Mouse (Mus musculus) embryo, embryonic 11.5 days (tissue): Measurements from ENCODE around the gene Nemp1.

Source experiments
- DNase-seq: peaks from one replicate; pipeline ENCODE4 v3.0.0-alpha.2; 2012; ENCODE audit warnings: low read depth, low spot score

The Nemp1 gene

GRCm38 (mm10) chr10:127666501-127667268 is at the start of gene Nemp1:
Gene Nemp1, plus strand, starts transcription at chr10:127666901.
- DNase-seq = no peak

DNA sequence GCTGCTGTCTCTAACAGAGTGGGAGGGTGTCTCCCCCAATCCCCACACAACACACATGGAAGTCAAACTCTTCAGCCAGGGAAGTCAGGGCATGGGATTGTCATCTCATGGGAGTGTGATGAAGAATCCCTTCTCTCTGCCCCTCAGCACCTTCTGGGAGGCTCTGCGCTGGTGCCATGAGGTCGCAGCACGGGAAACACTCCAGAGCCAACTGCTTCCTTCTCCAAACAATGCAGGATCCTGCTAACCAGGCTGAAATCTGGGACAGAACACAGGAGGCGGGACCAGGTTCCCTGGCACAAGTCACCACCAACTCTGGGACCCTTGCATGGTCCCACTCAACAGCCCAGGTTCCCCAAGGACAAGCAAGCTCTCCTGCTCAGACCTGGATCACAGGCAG is 49.4 kb upstream of the Nemp1 start:
- DNase-seq = no peak

DNA sequence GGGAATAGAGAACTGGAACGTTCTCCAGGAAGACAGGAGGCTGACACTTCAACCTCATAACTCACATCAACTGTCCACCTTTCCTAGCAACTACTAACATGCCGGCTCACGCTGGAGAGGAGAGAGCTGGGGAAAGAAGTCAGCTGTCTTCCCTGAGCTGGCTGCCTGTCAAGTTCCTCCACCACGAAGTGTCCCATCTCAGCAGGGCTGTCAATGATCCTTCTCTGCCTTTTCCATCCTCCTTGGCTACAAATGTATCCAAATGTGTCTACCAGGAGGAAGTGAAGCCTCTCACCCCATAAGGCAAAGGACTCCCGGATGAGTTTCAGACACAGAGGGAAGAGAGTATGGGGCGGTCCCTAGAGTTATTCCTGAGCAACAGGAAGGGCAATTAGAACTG is 48.5 kb upstream of the Nemp1 start:
- DNase-seq = no peak

GRCm38 (mm10) chr10:127619119-127619721 is 47.5 kb upstream of the Nemp1 start:
- no peak for DNase-seq

DNA sequence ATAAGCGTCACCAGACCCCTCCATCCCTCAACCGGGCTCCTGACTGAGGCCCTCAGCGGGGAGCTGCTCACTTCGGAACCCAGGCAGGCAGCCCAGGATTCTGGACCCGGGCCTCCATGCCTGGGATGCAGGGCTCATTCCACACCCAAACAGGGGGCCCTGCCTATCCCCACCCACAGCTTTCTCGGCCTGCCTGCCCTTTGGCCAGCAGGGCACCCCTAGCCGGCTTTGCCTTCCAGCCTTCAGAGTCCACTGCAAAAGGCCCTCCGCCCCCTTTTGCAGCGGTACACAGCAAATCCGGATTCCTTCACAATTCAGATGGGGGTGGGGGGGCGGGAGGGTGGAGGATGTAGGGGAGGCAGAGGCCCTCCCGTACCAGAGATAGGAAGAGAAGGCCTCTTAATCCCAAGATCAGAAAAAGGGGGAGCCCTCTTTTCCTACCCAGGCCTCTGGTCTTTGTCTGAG is 46.7 kb upstream of the Nemp1 start:
- no peak for DNase-seq

DNA sequence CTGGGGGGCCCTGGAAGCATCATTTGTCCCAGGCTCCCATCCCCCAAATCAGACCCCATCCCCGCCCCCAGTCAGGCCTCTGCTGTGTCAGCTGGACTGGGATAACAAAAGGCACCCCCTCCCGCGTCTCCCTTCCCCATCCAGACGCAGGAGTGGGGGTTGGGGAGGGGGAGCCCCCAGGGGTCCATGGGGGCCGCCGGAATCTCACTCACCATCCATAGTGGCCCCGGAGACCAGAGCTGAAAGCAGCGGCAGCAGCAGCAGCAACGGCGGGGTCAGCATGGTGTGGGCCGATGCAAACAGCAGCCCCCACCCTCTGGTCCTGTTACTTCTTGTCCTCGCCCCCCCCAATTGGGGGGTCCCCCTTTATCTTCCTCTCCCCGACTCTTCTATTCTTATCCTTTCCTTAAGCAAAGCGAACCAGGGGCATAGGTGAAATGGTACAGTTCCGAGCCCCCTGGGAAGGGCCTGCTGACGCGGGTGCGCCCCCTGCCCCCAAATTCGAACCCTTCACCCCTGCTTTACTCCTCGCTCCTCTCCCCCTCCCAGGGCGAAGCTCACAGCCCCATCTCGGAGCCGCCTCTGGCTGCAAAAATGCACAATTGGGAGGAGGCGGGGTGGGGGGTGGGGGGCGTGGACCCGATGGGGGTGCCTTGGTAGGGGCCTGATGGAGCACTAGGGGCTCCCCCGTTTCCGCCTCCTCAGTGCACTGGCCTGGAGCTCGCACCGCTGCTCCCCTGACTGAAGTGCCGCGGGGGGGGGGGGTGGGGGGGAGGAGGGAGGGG is 46.1 kb upstream of the Nemp1 start, which contains the start of gene Lrp1:
Lrp1 (minus strand) TSS at position 743 of the 785 bp plus-strand sequence.
- peak; percentile 49 for DNase-seq

GRCm38 (mm10) chr10:127621191-127622056 is 45.3 kb upstream of the Nemp1 start:
- peak; percentile 78 for DNase-seq

DNA sequence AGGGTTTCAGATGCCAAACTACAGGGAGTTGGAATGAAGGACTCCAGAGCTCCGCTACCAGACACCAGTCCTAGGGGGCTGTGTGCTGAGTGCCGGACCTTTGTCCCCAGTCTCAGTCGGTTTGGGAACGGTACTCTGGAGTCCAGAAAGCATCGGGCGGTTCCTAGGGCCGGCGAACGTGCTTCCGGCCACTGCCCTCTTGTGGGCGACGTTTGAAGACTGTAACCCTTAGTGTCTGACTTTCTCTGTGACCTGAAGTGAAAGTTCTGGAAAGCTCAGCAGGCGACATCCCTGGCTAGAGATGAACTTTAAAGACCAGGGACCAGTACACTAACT is 44.7 kb upstream of the Nemp1 start:
- DNase-seq = no peak

DNA sequence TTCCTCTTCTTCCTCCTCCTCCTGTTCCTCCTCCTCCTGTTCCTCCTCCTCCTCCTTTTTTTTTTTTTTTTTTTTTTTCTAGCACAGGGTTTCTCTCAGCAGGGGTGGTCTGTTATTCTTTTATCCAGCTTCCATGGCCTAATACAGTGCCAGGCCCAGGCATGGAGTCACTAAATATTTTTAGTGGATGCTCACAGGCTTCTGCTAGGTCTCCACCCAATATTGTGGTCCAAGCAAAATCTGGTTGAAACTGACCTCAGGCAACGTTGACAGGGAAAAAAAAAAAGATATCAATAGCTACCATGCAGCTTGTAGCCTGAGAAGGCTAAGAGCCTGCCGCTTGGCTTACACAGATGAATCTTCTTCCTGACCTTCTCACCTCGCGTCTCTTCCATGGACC is 44.0 kb upstream of the Nemp1 start:
- DNase-seq = no peak

GRCm38 (mm10) chr10:127623439-127624216 is 43.1 kb upstream of the Nemp1 start:
- no peak for DNase-seq

DNA sequence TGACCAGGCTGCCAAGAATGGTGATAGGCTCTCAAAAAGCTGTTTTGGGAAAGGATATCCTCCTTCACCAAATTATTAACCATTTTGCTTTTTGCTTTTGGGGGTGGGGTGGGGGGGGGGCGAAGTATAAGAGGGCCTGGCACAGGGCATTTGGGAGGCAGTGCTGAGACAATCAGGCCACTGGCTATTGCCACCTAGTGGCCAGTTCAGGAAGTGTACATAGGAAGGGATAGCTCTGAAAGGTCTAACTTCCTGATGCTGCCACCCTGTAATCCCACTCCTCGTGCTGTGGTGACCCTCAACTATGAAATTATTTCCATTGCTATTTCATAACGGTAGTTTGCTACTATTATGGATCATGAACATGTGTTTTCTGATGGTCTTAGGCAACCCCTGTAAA is 40.3 kb upstream of the Nemp1 start:
- no peak for DNase-seq

- DNase-seq = no peak
These were observed 35.2 kb upstream of the Nemp1 start for GRCm38 (mm10) chr10:127631261-127632214.

DNA sequence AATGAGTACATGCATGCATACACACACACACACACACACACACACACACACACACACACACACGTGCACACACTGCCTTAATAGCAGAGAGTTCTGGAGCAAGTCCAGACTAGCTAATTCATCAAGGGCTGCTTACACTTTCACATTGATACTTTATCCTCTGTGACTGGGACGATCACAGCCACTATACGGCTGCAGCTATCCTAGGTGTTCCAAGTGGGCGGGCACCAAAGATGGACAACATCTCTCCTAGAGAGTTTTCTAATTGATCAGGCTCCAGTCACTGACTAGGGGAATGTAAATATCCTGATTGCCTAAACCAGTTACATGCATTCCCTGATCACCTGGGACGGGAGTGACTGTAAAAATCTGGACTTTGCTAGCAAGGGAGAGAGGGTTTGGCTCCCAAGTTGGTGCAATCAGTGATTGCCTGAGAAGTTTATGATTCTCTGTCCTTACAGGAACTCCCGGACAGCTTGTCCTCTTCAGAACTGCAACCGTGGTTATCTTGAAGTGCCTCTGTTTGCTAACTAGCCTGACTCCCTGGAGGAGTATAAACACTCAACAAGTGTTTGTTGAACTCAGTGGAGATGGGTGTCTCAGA is 33.9 kb upstream of the Nemp1 start:
- DNase-seq = no peak

DNA sequence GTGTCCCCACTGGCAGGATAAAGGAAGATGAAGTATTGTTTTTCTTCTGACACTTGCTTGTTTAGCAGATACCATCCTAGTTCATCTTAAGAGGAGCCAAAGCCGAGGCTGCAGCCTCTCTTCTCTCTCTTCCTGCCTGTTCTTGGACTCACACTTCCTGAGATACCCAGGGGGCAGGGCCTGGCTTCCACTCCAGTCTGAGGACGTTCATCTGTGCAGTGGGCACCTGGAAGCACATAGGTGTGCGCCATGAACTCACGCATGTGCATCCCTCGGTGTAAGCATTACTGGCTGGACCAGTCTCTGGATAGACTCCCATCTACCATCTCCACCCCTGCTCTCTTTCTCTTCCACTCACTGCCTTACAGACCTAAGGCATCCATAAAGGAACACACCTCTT is 26.3 kb upstream of the Nemp1 start:
- no peak for DNase-seq

DNA sequence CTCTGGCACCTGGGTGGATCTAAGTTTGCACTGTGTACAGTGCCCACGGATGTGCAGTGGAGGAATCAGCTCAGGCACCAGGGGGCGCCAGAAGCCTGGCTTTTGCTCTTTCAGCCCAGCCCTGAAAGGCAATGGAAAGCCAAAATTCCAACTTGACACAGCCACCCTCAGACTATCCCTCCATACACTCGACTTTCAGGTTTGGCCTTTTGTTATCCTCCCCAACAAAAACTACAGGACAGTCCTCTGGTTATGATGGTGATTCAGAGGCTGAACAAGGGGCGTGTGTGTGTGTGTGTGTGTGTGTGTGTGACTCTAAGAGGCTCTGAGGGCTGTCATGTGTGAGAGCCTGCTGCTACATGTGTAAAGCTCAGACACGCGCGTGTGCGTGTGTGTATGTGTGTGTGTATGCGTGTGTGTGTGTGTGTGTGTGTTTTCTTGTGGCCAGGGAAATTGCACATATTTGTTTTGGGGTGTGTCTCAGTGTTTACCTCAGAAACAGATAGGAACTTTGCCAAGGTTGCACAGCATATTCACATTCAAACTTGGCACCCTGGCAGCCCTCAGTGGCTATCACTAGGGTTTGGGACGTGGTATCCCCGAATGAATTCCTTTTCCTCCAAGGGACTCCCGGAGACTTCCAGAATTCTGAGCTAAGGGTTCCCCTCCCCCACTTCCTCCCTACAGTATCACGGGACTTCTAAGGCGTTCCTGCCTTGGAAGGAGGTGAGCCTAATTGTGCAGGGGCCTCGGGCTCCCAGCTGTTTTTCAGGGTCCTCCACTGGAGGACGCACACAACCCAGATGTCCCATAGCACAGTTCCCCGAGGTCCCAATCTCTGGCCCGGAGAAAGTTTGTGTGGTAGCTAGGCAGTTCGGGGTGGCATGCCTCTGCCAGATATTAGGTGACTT is 24.6 kb upstream of the Nemp1 start:
- peak; percentile 77 for DNase-seq

DNA sequence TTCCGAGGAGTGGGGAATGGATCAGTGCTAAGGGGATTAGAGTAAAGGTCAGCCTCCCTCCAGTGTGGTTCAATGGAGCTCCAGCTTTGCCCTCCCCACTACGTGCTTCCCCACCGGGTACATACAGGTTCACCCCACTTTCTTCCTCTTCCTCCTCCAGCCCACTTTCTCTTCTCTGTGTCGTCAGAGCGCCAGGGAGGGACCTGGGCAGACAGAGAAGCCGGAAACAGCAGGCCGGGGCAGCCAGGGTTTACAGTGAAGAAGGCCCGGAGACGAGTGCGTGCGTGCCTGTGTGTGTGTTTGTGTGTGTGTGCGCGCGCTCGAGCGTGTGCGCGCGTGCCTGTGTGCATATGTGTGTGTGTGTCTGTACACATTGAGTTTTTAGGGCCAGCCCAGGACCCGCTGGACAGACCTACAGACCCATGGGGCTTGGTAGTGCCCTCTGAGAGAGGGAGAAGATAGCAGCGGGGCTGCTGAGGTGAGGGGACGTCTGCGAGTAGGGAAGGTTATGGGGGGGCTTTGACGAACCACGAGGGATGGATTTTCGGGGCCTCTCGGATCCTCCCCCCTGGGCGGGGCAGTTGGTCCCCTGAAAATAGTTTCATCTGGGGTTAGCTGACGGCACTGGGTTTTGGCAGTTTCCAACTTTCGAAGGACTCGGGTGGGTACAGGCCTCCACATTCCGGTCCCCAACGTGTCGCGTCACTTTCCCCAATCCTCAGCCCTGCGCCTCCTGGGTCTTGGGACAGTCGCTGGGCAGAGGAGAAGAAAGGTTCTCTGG is 23.7 kb upstream of the Nemp1 start, which contains the start of gene Stat6:
Stat6 (plus strand) TSS at position 215 of the 781 bp plus-strand sequence.
- no peak for DNase-seq

DNA sequence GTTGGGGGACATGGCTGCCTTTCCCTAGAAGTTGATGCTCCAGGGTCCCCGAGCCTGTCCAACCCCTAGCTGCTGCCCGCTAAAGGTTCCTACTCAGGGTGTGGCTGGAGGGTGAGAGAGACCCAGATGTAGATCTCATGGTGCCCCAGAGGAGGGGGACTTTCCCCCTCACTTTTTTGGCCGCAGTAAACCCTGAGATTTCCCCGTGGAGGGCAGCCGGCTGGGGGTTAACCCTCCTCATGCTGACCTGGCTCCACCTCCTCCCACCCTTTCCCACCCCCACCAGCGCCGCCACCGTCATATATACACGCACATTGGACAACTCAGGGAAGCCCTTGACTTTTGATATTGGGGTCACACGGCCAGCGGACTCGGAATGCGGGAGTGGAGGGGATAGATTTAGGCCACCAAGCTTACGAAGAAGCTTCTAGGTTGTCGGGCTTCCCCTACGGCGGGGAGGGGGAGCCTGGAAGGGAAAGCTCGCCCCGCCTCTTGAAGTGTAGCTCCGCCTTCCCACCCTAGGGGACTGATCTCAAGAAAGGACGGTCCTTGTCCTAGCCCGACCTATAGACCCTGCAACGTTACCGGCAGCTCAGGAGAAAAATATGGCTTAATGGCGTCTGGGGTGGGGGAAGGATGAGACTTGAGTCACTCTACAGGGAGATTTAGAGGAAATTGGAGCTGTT is 23.0 kb upstream of the Nemp1 start:
- DNase-seq = no peak
